Mouse (Mus musculus) cortical plate, adult 2 months (tissue): ENCODE results near the gene Sult4a1.

Experiments
- CTCF ChIP-seq: fragments of 200-500 bp; IDR thresholded peaks from 2 replicates; pipeline ENCODE4 v1.5.1; 2011; ENCODE audit warnings: mild to moderate bottlenecking, control low read depth, low read length; ENCODE audit not compliant: insufficient read depth; ENCODE audit errors: extremely low read depth
- POLR2A ChIP-seq: fragments of 200-500 bp; IDR thresholded peaks from 2 replicates; pipeline ENCODE4 v1.6.1; 2011; ENCODE audit warnings: mild to moderate bottlenecking, low read length, control low read depth; ENCODE audit not compliant: insufficient read depth; ENCODE audit errors: extremely low read depth

- TF ChIP-seq POLR2A (no peak), CTCF (no peak)
These were observed 34.6 kb upstream of the Sult4a1 start for GRCm38 (mm10) chr15:84140109-84140508.
